Mouse (Mus musculus) embryo, embryonic 11 days (tissue): ENCODE results near the gene Elmo1.
A peak's percentile ranks its signal among the peaks of the same experiment; 100 is the strongest.

Source experiments
- DNase-seq: peaks from one replicate; pipeline ENCODE4 v3.0.0-alpha.2; 2015

Gene Elmo1

GRCm38 (mm10) chr13:20090133-20090710 is at the start of gene Elmo1:
TSS of gene Elmo1 (plus strand) at chr13:20090596.
- peak; percentile 90 for DNase-seq

GRCm38 (mm10) chr13:20041169-20041830 is 49.1 kb upstream of the Elmo1 start:
- peak; percentile 50 for DNase-seq

- DNase-seq, result no peak
Observed at GRCm38 (mm10) chr13:20042856-20043255, 47.5 kb upstream of the Elmo1 start.

GRCm38 (mm10) chr13:20045350-20045749 is 45.0 kb upstream of the Elmo1 start:
- no peak for DNase-seq

- DNase-seq, result no peak
Observed at GRCm38 (mm10) chr13:20045836-20046235, 44.6 kb upstream of the Elmo1 start.

GRCm38 (mm10) chr13:20046406-20046805 is 44.0 kb upstream of the Elmo1 start:
- no peak for DNase-seq

- no peak for DNase-seq
Observed at GRCm38 (mm10) chr13:20047926-20048836, 42.2 kb upstream of the Elmo1 start.

GRCm38 (mm10) chr13:20048837-20049160 is 41.6 kb upstream of the Elmo1 start:
- DNase-seq, result no peak

GRCm38 (mm10) chr13:20049654-20050053 is 40.7 kb upstream of the Elmo1 start:
- DNase-seq, result no peak

GRCm38 (mm10) chr13:20050149-20050548 is 40.2 kb upstream of the Elmo1 start:
- DNase-seq, result no peak

GRCm38 (mm10) chr13:20057926-20058325 is 32.5 kb upstream of the Elmo1 start:
- DNase-seq, result no peak

- no peak for DNase-seq
Observed at GRCm38 (mm10) chr13:20061031-20061430, 29.4 kb upstream of the Elmo1 start.

- DNase-seq, result no peak
Observed at GRCm38 (mm10) chr13:20063331-20063730, 27.1 kb upstream of the Elmo1 start.

- DNase-seq, result no peak
Observed at GRCm38 (mm10) chr13:20072043-20072442, 18.4 kb upstream of the Elmo1 start.

GRCm38 (mm10) chr13:20072994-20073393 is 17.4 kb upstream of the Elmo1 start:
- no peak for DNase-seq

GRCm38 (mm10) chr13:20076521-20076920 is 13.9 kb upstream of the Elmo1 start:
- no peak for DNase-seq

- no peak for DNase-seq
Observed at GRCm38 (mm10) chr13:20077237-20077636, 13.2 kb upstream of the Elmo1 start.

GRCm38 (mm10) chr13:20090711-20091603 is 561 bp downstream of the Elmo1 start:
- peak; percentile 83 for DNase-seq

GRCm38 (mm10) chr13:20091604-20091926 is 1.2 kb downstream of the Elmo1 start:
- DNase-seq, result no peak

GRCm38 (mm10) chr13:20092301-20092700 is 1.9 kb downstream of the Elmo1 start:
- DNase-seq, result no peak

GRCm38 (mm10) chr13:20093307-20094045 is 3.1 kb downstream of the Elmo1 start:
- no peak for DNase-seq
